Mouse (Mus musculus): ENCODE results near the gene Tmem211.

Gene Tmem211

DNA sequence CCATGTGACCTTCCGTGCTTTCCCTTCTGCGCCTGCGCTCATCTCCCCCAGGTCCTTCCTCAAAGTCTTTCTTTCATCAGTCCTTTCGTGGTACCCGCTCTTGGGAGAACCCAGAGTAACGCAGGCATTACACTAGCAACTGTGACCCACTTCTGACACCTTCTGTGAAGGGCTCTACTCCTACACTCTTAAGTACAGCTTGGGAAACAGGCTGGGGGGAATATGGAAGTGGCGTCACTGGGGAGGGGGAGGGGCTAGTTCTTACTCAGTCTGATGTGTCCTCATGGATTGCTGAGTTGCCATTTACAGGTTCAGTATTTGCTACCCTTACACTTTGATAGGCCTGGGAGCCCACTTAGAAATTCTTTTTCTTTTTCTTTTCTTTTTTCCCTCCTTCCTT lies 54.8 kb downstream of the Tmem211 start:
- DNase-seq = no peak

GRCm38 (mm10) chr5:113283726-113284125 lies 57.0 kb downstream of the Tmem211 start:
- no peak for DNase-seq

DNA sequence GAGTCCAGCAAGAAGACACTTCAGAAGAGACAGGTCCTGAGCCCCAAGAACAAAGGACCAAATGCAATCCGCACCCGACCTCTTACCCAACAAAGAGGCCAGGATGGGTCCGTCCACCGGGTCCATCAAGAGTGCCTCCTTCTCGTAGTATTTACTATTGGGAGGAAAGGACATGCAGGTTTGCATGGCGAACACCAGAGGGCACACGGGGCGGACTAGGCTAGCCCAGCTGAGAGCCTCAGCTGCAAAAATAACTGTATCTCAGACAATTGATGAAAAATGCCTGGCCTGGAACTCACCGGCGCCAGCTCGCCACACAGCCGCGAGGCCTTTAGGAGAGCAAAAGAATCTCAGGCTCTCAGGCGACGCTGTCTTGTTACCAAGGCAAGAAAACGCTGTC lies 58.8 kb downstream of the Tmem211 start:
- DNase-seq = no peak

DNA sequence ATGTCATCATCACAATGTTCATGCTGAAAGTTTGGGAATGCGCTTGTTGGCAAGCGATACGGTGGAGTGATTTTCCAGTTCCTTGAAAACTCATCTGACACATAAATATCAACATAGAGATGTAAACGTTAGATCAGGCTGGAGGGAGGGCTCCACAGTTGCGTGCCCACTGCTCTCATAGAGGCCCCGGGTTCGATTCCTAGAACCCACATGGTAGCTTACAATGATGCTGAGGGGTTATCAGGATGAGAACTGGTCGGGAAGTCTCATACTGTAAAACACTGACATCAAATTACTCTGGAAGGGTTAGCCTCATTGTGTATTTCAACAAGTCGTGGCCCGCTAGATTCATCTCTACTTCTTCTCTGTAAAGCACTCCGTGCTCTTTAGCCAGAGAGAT lies 59.3 kb downstream of the Tmem211 start:
- no peak for DNase-seq

DNA sequence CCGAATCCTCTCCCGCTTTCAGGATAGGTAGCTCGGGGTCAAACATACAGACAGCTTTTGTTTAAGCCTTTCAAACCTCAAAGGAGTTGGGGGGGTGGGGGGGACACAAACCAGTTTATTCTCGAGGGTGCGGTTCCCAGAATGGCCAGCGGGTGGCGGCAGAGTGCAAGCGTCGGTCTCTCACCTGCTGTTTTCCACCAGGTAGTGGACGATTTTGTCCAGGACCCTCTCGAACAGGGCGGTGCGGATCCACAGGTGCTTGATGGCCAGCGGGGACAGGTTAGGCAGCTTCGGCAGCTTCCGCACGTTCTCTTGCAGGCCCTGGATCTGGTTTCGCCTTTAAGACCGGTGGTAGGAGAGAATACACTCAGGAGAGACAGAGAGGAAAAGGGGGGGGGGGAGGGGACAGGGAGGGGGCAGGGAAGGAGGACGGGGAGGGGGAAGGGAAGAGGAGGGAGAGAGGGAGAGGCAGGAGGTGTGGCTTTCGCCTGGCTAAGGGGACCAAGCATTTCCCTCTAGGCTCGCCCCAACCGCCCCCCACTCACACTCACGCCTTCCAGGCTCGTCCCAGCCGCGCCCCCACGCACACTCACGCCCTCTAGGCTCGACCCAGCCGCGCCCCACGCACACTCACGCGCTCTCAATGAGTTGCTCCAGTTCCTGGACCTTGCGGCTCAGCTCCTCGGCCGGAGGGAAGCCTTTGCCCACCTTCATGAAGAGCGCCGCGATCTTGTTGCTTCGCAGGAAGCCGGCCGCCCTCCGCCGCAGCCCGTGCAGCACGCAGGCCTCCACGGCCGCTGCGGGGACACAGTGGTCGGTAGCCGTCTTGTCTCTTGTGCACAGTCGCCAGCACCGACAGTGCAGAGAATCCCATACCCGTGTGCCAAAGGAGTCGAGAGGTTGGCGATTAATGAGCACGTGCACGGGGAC lies 60.1 kb downstream of the Tmem211 start:
- DNase-seq = peak; percentile 93 to 94

DNA sequence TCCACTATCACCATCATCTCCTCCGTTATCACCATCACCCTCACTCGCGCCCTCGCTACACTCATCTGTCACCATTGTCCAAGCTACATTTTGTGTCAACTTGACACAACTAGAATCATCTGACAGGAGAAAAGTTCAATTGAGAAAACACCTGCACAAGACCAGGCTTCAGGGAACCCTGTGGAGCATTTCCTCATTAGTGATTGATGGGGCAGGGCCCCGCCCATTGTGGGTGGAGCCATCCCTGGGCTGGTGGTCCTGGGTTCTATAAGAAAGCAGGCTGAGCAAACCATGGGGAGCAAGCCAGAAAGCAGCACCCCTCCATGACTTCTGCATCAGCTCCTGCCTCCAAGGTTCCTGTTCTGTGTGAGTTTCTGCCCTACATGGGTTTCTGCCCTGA lies 61.1 kb downstream of the Tmem211 start:
- DNase-seq = no peak

DNA sequence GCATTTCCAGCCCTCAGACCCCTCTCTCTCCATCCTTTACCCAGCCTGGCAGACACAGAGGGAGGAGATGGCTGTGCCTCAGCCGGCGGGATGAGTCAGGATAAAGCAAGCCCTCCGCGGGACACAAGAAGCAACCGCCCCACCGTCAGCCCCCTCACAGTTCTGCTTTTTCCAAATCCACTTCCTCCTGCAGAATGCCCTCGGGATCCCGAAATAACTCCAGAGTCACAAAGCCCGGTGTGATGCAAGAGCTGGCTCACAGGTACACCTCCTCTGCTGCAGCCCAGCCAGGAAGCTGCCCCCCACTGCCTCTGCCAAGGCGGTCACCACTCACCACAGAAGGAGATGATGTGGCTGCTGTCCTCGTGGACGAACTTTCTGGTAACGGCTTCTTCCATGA lies 61.8 kb downstream of the Tmem211 start:
- peak; percentile 54 to 63 for DNase-seq
